Mouse (Mus musculus) gastrocnemius, postnatal 14 days (tissue): ENCODE measurements around the gene Olfr331. TPM values are rescaled to one million over a fixed set of nuclear protein-coding genes. Genes with fewer than 3 reads are reported as not detected.
"Not testable (repeated sequence)": the region's sequence is repeated elsewhere in the genome, so short reads cannot be mapped to it uniquely, and the experiment has no call there.

ENCODE experiments used
- DNase-seq: peaks from one replicate; pipeline ENCODE4 v3.0.0; 2021; ENCODE audit warnings: mixed read lengths
- intact Hi-C: fragments of 180-260 bp; cut with DNase I; formaldehyde crosslinking; loops from one replicate; pipeline ENCODE4 v1.15.1; 2025; ENCODE audit warnings: low total_unique reads
- long read RNA-seq, 2 experiments: library from polyadenylated mRNA; stranded (forward); transcript quantifications; one replicate each; pipeline ENCODE4 v2.0.0; 2021
- total RNA-seq, 2 experiments: library from RNA; stranded (reverse); gene quantifications; 2 replicates each; pipeline ENCODE4 v1.2.3; 2021

Olfr331 gene
- not detected for total RNA-seq
- long read RNA-seq, experiment 1 = 0 reads
- long read RNA-seq, experiment 2 = 0 reads

DNA sequence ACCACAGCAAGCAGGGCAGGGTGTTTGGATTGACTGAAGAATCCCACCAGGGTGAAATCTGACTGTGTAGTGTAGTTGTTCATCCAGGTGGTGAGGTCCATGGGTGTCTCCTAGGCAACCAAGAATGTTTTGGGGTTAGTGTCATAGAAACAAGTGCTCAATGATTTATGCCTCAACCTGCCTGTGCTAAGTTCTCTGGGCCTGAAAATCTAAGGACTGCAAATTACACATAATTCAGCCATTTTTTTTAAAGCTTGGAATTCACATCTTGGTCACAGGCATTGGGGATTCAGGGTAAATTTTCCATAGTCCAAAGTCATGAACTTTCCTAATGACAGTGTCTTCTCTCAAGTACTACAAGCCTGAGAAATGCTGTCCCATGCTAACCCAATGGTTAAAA is at the start of gene Olfr331:
Gene Olfr331, minus strand, starts transcription at position 101 of the 400 bp plus-strand sequence.
- DNase-seq, intact Hi-C loops: not testable (repeated sequence)

DNA sequence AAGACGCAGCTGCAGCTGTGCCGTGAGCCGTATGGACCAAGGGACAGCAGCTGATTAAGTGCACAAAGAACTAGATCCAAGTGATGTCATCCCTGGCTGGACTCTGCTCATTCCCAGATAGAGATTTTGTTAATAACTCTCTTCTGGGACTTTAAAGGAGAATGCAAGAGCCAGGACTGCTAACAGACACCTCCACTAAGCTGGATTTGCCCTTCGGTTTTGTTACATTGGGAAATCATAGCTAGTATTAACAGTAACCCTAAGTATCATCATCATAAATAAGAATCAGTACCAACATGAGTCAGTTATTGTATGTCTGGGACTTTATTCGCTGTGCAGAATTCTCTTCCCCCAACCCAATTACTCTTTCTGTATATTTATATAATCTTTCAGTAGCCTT is 44.0 kb upstream of the Olfr331 start, which contains the start of gene Olfr329-ps:
Gene Olfr329-ps, minus strand, starts transcription at position 101 of the 400 bp plus-strand sequence.
- no peak for DNase-seq
- intact Hi-C loops = no loop called here

DNA sequence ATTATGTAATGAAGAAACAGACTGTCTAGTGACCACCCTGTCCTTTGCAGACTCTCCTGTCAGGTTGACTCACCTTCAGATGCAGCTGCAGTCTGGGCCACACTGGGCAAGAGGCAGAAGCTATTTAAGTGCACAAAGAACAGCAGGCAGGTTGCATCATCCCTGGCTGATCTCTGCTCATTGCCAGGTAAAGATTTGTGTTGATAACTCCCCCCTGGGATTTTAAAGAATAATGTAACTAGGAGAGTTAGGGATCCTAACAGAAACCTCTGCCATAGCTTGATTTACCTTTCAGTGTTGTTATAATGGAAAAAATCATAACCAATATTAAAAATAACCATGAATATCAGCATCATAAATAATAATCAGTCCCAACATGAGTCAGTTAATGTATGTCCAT is 32.4 kb upstream of the Olfr331 start, which contains the start of gene Olfr330:
Gene Olfr330, minus strand, starts transcription at position 101 of the 400 bp plus-strand sequence.
- DNase-seq, intact Hi-C loops: not testable (repeated sequence)

GRCm38 (mm10) chr11:58519756-58520155 is 17.4 kb upstream of the Olfr331 start:
- DNase-seq = peak; percentile 12
- intact Hi-C loops = not testable (repeated sequence)

- intact Hi-C loops = not testable (repeated sequence)
Observed at GRCm38 (mm10) chr11:58518916-58519315, 16.5 kb upstream of the Olfr331 start.

DNA sequence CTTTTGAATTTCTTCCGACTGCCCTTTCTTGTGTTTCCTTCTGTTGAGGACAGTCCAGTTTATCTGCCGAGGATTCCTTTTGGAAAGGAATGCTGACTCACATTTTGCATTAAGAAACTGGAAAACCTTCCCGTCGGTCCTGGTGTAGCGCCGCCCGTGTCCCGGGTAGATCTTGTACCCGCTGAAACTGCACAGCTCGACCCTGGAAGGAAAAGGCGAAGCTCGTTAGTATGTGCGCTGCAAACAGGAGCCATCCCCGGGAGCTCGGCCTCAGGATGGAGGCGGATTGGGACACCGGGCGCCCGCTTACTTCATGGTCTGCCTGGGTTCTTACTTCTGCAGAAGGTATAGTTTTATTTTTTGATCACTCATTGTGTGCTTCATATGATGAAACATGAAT is 6.7 kb upstream of the Olfr331 start:
- intact Hi-C loops, DNase-seq: not testable (repeated sequence)

More at GRCm38 (mm10) chr11:58518916-58519315, 16.5 kb upstream of the Olfr331 start:
- DNase-seq = peak; percentile 78

GRCm38 (mm10) chr11:58499290-58499689 is 3.1 kb downstream of the Olfr331 start:
- DNase-seq = no peak
- intact Hi-C loops = no loop called here

- no peak for DNase-seq
- intact Hi-C loops = no loop called here
Observed at GRCm38 (mm10) chr11:58498761-58499160, 3.6 kb downstream of the Olfr331 start.

DNA sequence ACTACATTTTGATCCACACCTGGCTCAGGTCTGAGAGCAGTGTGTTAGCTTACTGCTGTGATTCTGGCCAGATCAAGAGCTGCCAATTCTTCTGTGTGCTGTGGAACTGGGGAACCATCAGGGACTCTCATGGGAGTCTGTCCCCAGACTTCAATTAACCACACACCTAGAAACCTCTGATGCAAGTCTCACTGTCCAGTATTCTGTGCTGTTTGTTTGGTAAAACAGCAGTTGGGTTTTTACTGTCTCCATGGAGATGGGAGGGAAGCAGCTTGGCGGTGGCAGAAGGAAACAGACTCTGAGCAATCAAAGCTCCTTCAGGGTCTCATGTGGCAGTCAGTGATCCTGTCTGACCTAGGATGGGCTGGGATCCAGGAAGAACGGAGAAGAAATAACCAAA is 9.9 kb downstream of the Olfr331 start, which contains the start of gene Olfr332:
Gene Olfr332, minus strand, starts transcription at position 101 of the 400 bp plus-strand sequence.
- DNase-seq = no peak
- intact Hi-C loops = no loop called here

DNA sequence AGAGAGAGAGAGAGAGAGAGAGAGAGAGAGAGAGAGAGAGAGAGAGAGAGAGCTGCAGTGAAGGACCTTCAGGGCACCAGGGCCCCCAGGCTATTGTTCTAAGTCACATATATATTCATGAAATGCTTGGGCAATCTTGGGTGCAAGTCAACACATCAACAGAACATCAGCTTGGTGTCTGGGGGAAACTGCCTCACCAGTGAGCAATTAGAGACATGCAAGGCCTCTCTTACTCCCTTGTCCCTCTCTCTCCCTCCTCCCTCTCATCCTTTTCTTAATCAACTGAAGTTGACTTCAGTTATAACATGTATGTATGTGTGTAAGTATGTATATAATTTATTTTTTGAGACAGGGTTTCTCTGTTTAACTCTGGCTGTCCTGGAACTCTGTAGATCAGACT is 40.2 kb downstream of the Olfr331 start, which contains the start of gene Olfr30:
Gene Olfr30, minus strand, starts transcription at position 101 of the 400 bp plus-strand sequence.
- intact Hi-C loops = no loop called here
- DNase-seq = no peak

DNA sequence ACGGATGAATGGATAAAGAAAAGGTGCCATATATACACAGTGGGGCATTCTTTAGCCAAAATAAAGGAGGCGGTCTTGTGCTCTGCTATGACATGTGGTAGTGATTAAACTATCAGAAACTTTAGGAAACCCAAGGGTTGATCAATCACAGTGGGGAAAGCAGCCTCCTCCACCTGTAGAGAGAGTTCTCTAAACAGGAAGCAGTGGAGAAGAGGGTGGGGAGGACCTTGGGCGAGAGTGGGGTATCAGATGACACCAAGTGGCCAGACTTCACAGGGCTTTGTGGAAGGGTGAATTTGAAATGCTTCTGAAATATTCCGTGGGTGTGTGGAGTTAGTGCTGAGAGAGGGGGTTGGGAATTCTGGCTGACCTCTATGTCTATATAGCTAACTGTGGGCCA is 48.8 kb downstream of the Olfr331 start:
- no peak for DNase-seq

GRCm38 (mm10) chr11:58452759-58453158 is 49.6 kb downstream of the Olfr331 start, which contains the start of gene Lypd9:
Gene Lypd9, minus strand, starts transcription at chr11:58452923.
- intact Hi-C loops = no loop called here
- no peak for DNase-seq

More for the DNA sequence above, 48.8 kb downstream of the Olfr331 start:
- intact Hi-C loops = no loop called here

Other genes with a start within 250 kb of the Olfr331 start
- gene 4930438A08Rik, start 227.8 kb downstream of the Olfr331 start, total RNA-seq = not detected
- gene Zfp692, start 195.5 kb downstream of the Olfr331 start, total RNA-seq = 1 to 10 TPM; 2.7 to 3.4 TPM
- gene Zfp672, start 172.2 kb downstream of the Olfr331 start, total RNA-seq = 10 to 100 TPM; 43.0 to 45.1 TPM
- gene Sh3bp5l, start 171.8 kb downstream of the Olfr331 start, total RNA-seq = 10 to 100 TPM; 22.9 to 26.2 TPM
- not detected for gene Lypd8, start 123.5 kb downstream of the Olfr331 start, total RNA-seq
- not detected for gene 1810065E05Rik, start 81.5 kb downstream of the Olfr331 start, total RNA-seq
- not detected for gene Gm12253, start 70.0 kb downstream of the Olfr331 start, total RNA-seq
- not detected for gene Lypd9, start 49.6 kb downstream of the Olfr331 start, total RNA-seq
- gene Olfr30, start 40.3 kb downstream of the Olfr331 start, total RNA-seq = not detected
- gene Olfr332, start 10.0 kb downstream of the Olfr331 start, total RNA-seq = not detected
- gene Olfr330, start 32.3 kb upstream of the Olfr331 start, total RNA-seq = not detected
- gene Olfr329-ps, start 43.9 kb upstream of the Olfr331 start, total RNA-seq = not detected
- gene Olfr328, start 53.1 kb upstream of the Olfr331 start, total RNA-seq = under 1 TPM in 1 of 2 experiments, not detected in 1; 0.07 TPM
- gene Olfr224, start 68.0 kb upstream of the Olfr331 start, total RNA-seq = not detected
- gene Olfr325, start 75.2 kb upstream of the Olfr331 start, total RNA-seq = not detected
- gene Olfr324, start 92.5 kb upstream of the Olfr331 start, total RNA-seq = not detected
- not detected for gene 2210407C18Rik, start 113.5 kb upstream of the Olfr331 start, total RNA-seq
- not detected for gene Olfr323, start 127.9 kb upstream of the Olfr331 start, total RNA-seq
- gene Trim58, start 137.9 kb upstream of the Olfr331 start, total RNA-seq = not detected
- gene Olfr322, start 156.2 kb upstream of the Olfr331 start, total RNA-seq = not detected
- not detected for gene Olfr320, start 178.5 kb upstream of the Olfr331 start, total RNA-seq
- not detected for gene Olfr319, start 196.6 kb upstream of the Olfr331 start, total RNA-seq
- not detected for gene Olfr318, start 221.4 kb upstream of the Olfr331 start, total RNA-seq
- not detected for gene Olfr317, start 236.6 kb upstream of the Olfr331 start, total RNA-seq